Mouse (Mus musculus) E14TG2a.4 (cell line): ENCODE data around the gene Nos1ap.

Experiments used
- CTCF ChIP-seq: conservative IDR thresholded peaks from 2 replicates; pipeline ENCODE4 v1.5.1; 2014; ENCODE audit warnings: low read length
- POU5F1 ChIP-seq: IDR thresholded peaks from 2 replicates; pipeline ENCODE4 v1.6.1; 2014; ENCODE audit warnings: low read length, borderline replicate concordance

DNA sequence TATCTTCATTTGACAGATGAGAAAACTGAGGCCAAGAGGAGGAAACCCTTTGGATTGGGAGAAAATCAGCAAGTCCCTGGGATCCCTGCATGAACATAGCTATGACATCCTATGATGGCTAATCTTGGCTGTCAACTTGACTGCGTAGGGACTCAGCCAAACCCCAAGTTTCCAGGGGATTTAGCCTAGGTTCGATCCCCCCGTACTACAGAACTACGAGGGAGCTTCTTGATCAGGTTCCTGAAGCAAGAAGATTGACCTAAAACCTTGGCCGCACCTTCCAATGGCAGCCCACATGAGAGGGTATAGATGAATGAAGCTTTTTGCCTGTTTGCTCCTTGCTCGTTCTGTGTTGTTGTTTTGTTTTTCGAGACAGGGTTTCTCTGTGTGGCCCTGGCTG lies 4.9 kb upstream of the Nos1ap start:
- TF ChIP-seq CTCF: no peak
- no peak for TF ChIP-seq POU5F1
